Comparison of ENCODE assay signal across 8 mouse cellular contexts in genomic region chr7:126922624-126923060, GRCm38 (mm10). TPM values are rescaled to one million over a fixed set of nuclear protein-coding genes. Genes with fewer than 3 reads are reported as not detected.
DNase-seq lines count a peak whose midpoint lies in the region; ATAC-seq and TF ChIP-seq lines count a peak whose summit lies in the region.

Gene Tmem219 (minus strand): TSS chr7:126922917.

- ATAC-seq in intestine, embryonic 14.5 days (replicated peaks; ENCODE audit: low FRiP score, low TSS enrichment, low read depth) = peak; percentile 55
- no peak for ATAC-seq in limb, embryonic 12.5 days (ENCODE audit: insufficient number of reproducible peaks, insufficient read depth, low FRiP score, low TSS enrichment, low read depth)
- peak; percentile 82 for ATAC-seq in midbrain, embryonic 13.5 days
- no peak for ATAC-seq in erythroblast, adult 5-6 weeks (replicated peaks; ENCODE audit: low FRiP score, poor library complexity, severe bottlenecking)

- H3K36me3 ChIP-seq in intestine, embryonic 14.5 days (ENCODE audit: control insufficient read depth, insufficient read depth, low read length) = no peaks in the 10 kb centered on the region
- no peaks in the 10 kb centered on the region for H3K36me3 ChIP-seq in limb, embryonic 12.5 days
- H3K36me3 ChIP-seq in midbrain, embryonic 13.5 days = no peaks in the 10 kb centered on the region

- DNase-seq in cerebellum, adult 2 months = no peak
- DNase-seq in cerebellum, postnatal 36 days = no peak
- peak; percentile 53 for DNase-seq in brain, adult 2 months (ENCODE audit: low read depth, low spot score)
- peak in 1 of 2 experiments; percentile 67 for DNase-seq in gastrocnemius, postnatal 4 days (ENCODE audit: low spot score in 2 of 2)
- peak; percentile 67 for DNase-seq in intestine, embryonic 14.5 days (ENCODE audit: low spot score)

- H3K4me2 ChIP-seq in intestine, embryonic 14.5 days (ENCODE audit: low read length) = no peak within 1 kb of the TSS
- H3K4me2 ChIP-seq in limb, embryonic 12.5 days = no peak within 1 kb of the TSS
- peak within 1 kb of the TSS; percentile 39 for H3K4me2 ChIP-seq in midbrain, embryonic 13.5 days (replicated peaks)

- 17% methylated on average over 5 of the region's 5 CpGs for WGBS in cerebellum, adult 2 months
- WGBS in intestine, embryonic 14.5 days = 41% methylated on average over 5 of the region's 5 CpGs
- WGBS in limb, embryonic 12.5 days = 66% methylated on average over 5 of the region's 5 CpGs
- WGBS in midbrain, embryonic 13.5 days = 7% methylated on average over 5 of the region's 5 CpGs

- no peak for TF ChIP-seq CTCF in cerebellum, adult 2 months (IDR thresholded peaks at IDR 0.05; ENCODE audit: borderline replicate concordance, insufficient read depth, low read depth, low read length)

- no peaks in the 10 kb centered on the region for H3K27me3 ChIP-seq in cerebellum, adult 2 months (ENCODE audit: control insufficient read depth, insufficient read depth, low read length)
- no peaks in the 10 kb centered on the region for H3K27me3 ChIP-seq in intestine, embryonic 14.5 days (replicated peaks; ENCODE audit: control insufficient read depth, insufficient read depth, low read length)
- H3K27me3 ChIP-seq in limb, embryonic 12.5 days = no peaks in the 10 kb centered on the region
- H3K27me3 ChIP-seq in midbrain, embryonic 13.5 days = no peaks in the 10 kb centered on the region

- peak within 1 kb of the TSS; percentile 76; the same call in 1 of the 2 replicates for H3K27ac ChIP-seq in cerebellum, adult 2 months (ENCODE audit: insufficient read depth, low read length)
- H3K27ac ChIP-seq in intestine, embryonic 14.5 days (ENCODE audit: low read depth) = peak within 1 kb of the TSS; percentile 40; the same call in 1 of the 2 replicates
- no peak within 1 kb of the TSS for H3K27ac ChIP-seq in limb, embryonic 12.5 days
- H3K27ac ChIP-seq in midbrain, embryonic 13.5 days = peak within 1 kb of the TSS; percentile 83

- no peak for TF ChIP-seq POLR2A in cerebellum, adult 2 months (IDR thresholded peaks at IDR 0.05; ENCODE audit: borderline replicate concordance, insufficient read depth, low read length)

- no peak within 1 kb of the TSS for H3K9ac ChIP-seq in intestine, embryonic 14.5 days (ENCODE audit: low read length)
- H3K9ac ChIP-seq in limb, embryonic 12.5 days (replicated peaks) = no peak within 1 kb of the TSS; the same call in 1 of the 2 replicates
- peak within 1 kb of the TSS; percentile 40; the same call in 1 of the 2 replicates for H3K9ac ChIP-seq in midbrain, embryonic 13.5 days (replicated peaks)

- no peaks in the 10 kb centered on the region for H3K4me1 ChIP-seq in cerebellum, adult 2 months (ENCODE audit: control insufficient read depth, insufficient read depth, low read length)
- H3K4me1 ChIP-seq in intestine, embryonic 14.5 days (replicated peaks; ENCODE audit: control insufficient read depth, insufficient read depth, low read length) = no peaks in the 10 kb centered on the region
- H3K4me1 ChIP-seq in limb, embryonic 12.5 days (replicated peaks) = no peaks in the 10 kb centered on the region
- peaks cover 27% of the 10 kb centered on the region for H3K4me1 ChIP-seq in midbrain, embryonic 13.5 days (replicated peaks)

- no peaks in the 10 kb centered on the region for H3K9me3 ChIP-seq in intestine, embryonic 14.5 days (ENCODE audit: control insufficient read depth, low read length)
- H3K9me3 ChIP-seq in limb, embryonic 12.5 days = no peaks in the 10 kb centered on the region
- no peaks in the 10 kb centered on the region for H3K9me3 ChIP-seq in midbrain, embryonic 13.5 days

- no peak within 1 kb of the TSS for H3K4me3 ChIP-seq in cerebellum, adult 2 months (replicated peaks; ENCODE audit: insufficient read depth, low read depth, low read length)
- H3K4me3 ChIP-seq in intestine, embryonic 14.5 days (ENCODE audit: low read depth, low read length) = no peak within 1 kb of the TSS
- H3K4me3 ChIP-seq in limb, embryonic 12.5 days (replicated peaks) = no peak within 1 kb of the TSS
- peak within 1 kb of the TSS; percentile 18 for H3K4me3 ChIP-seq in midbrain, embryonic 13.5 days (replicated peaks)

RNA-seq across cellular contexts. Expression of gene Tmem219, which starts in this region (rescaled TPM):
- 29.8 and 37.5 TPM in 2 replicates for polyA plus RNA-seq in cerebellum, adult 2 months (2012; rRNA removed)
- total RNA-seq in gastrocnemius, postnatal 4 days (2021) = 10 to 100 TPM; 22.8 to 23.8 TPM
- 29.5 and 31.7 TPM in 2 replicates for polyA plus RNA-seq in intestine, embryonic 14.5 days (2014; fragmentation: Nextera tagmentation; extraction: Ambion mirVana)
- 17.7 and 18.0 TPM in 2 replicates for polyA plus RNA-seq in limb, embryonic 12.5 days (2016; fragmentation: Nextera tagmentation; extraction: Ambion mirVana)
- 33.2 and 35.0 TPM in 2 replicates for polyA plus RNA-seq in midbrain, embryonic 13.5 days (2015; fragmentation: Nextera tagmentation; extraction: Ambion mirVana)
- total RNA-seq in erythroblast, adult 5-6 weeks (2015; ENCODE audit: low replicate concordance) = 4.0 and 6.3 TPM in 2 replicates
- 2.1 and 6.8 TPM in 2 replicates for total RNA-seq in erythroblast, adult 5-6 weeks (2017; ENCODE audit: low replicate concordance)

Comparison
In these comparisons a context has a peak if more than half of its experiments do, and no peak if none do; other contexts are left out.
1. DNase-seq: peak in brain, adult 2 months (single experiment) and intestine, embryonic 14.5 days (single experiment); none in cerebellum, adult 2 months (0 of 2) and cerebellum, postnatal 36 days (0 of 2).
2. ATAC-seq: peak in intestine, embryonic 14.5 days (single experiment) and midbrain, embryonic 13.5 days (single experiment); none in limb, embryonic 12.5 days (single experiment) and erythroblast, adult 5-6 weeks (single experiment).